Mouse (Mus musculus): ENCODE measurements at regions not wholly inside any gene's neighbourhood (a gene's known extent, or its start where the extent isn't known, plus 50 kb on each side); places are given as distances from the start of the nearest gene placed in this dataset.

DNA sequence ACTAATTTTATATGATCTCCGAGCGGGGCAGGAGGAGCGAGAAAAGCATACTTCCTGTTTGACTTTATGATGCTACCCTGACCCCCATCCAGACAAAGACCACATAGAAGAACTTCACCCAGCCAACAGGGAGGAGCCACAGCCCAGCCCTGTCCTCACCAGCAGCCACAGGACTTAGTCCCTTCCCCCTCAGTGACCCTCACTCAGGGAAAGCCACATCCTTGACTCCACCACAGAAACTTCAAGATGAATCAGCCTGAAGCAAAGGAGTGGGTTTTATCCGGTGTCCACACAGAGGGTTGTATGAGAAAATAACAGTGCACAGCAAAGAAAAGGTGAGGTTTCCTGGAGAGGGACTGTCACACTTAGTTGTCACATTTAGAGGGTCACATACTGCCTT is 141.4 kb upstream of the Jarid2 start:
- peaks cover 15% of the 10 kb centered on the region for H3K27me3 ChIP-seq (ENCODE audit: control insufficient read depth)
- TF ChIP-seq GATA1 (IDR thresholded peaks at IDR 0.05; ENCODE audit: low read length) (no peak), TAL1 (IDR thresholded peaks at IDR 0.05; ENCODE audit: low read length) (no peak)
- no peaks in the 10 kb centered on the region for H3K4me1 ChIP-seq (ENCODE audit: control insufficient read depth)
- H3K36me3 ChIP-seq (ENCODE audit: control insufficient read depth): no peaks in the 10 kb centered on the region
- no peaks in the 10 kb centered on the region for H3K9me3 ChIP-seq (ENCODE audit: control insufficient read depth, low read length)
- H3K4me3 ChIP-seq (replicated peaks): no peak overlapping the region

DNA sequence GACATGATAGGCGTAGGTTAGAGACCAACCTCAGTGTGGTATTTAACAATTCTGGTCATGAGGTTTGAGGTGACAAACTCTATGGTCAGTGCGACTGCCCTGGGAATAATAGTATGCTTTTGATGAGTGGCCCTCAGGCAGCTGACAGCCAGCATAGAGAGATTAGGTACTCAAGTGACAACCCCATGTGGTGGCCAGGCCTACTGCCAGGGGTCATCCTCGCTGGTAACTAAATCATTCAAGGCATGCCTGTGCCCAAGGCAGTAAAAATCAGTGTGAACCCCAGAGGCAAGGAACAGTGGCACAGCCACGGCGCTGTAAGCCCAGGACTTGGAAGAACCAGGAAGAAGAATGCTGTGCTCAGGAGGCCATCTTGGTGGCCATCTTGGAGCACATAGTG is 134.6 kb upstream of the Jarid2 start:
- no peaks in the 10 kb centered on the region for H3K4me1 ChIP-seq (ENCODE audit: control insufficient read depth)
- no peak overlapping the region for H3K4me3 ChIP-seq (replicated peaks)
- TF ChIP-seq GATA1 (IDR thresholded peaks at IDR 0.05; ENCODE audit: low read length) (no peak), TAL1 (IDR thresholded peaks at IDR 0.05; ENCODE audit: low read length) (no peak)

DNA sequence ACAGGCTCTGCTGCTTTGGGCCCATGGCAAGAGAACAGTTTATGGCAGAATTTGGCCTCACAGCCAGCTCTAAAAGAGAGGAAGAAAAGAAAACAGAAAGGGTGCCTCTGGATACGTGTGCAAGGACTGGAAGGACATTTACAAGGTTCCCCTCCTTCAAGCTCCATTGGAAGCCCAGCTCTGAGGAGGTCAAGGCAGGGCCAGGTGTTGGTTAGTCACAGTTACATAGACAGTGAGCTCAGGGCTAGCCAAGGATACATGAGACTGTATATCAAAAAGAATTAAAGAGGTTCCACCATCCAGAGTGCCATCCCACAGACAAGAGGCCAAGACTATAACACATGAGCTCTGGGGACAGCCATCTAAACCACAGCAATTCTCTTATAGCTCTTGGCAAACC is 131.6 kb upstream of the Jarid2 start:
- H3K27me3 ChIP-seq (ENCODE audit: control insufficient read depth): no peaks in the 10 kb centered on the region
- no peaks in the 10 kb centered on the region; the same call in 1 of the 2 replicates for H3K9me3 ChIP-seq (ENCODE audit: control insufficient read depth, low read length)
- H3K36me3 ChIP-seq (ENCODE audit: control insufficient read depth): no peaks in the 10 kb centered on the region
- TF ChIP-seq GATA1 (IDR thresholded peaks at IDR 0.05; ENCODE audit: low read length): no peak
- TF ChIP-seq TAL1 (IDR thresholded peaks at IDR 0.05; ENCODE audit: low read length): no peak
- no peak overlapping the region for H3K4me3 ChIP-seq (replicated peaks)
- H3K4me1 ChIP-seq (ENCODE audit: control insufficient read depth): no peaks in the 10 kb centered on the region

More for the DNA sequence above, 134.6 kb upstream of the Jarid2 start:
- Histone ChIP-seq H3K9me3 (ENCODE audit: control insufficient read depth, low read length) (no peaks in the 10 kb centered on the region; the same call in 1 of the 2 replicates), H3K27me3 (ENCODE audit: control insufficient read depth) (no peaks in the 10 kb centered on the region), H3K36me3 (ENCODE audit: control insufficient read depth) (no peaks in the 10 kb centered on the region)

DNA sequence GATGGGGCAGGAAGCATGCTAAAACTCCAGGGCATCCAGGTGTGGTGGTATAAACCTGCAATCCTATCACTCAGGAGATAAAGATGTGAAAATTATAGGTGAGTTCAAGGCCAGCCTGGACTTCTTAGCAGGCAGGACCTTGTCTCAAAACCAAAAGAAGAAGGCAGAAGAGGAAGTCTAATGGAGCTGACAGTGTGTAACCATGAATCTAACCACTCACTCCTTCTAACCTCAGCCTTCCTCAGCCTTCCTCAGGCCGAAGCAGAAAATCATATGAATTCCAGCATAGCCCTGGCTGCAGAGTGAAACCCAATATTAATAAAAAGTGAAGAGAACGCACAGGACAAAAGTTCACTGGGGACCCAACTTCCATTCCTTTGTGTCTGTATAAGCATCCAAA is 128.2 kb upstream of the Jarid2 start:
- Histone ChIP-seq H3K9me3 (ENCODE audit: control insufficient read depth, low read length) (no peaks in the 10 kb centered on the region), H3K27me3 (ENCODE audit: control insufficient read depth) (no peaks in the 10 kb centered on the region; the same call in 1 of the 2 replicates), H3K4me3 (replicated peaks) (no peak overlapping the region), H3K4me1 (ENCODE audit: control insufficient read depth) (no peaks in the 10 kb centered on the region), H3K36me3 (ENCODE audit: control insufficient read depth) (no peaks in the 10 kb centered on the region)
- TF ChIP-seq GATA1 (IDR thresholded peaks at IDR 0.05; ENCODE audit: low read length) (no peak), TAL1 (IDR thresholded peaks at IDR 0.05; ENCODE audit: low read length) (no peak)

DNA sequence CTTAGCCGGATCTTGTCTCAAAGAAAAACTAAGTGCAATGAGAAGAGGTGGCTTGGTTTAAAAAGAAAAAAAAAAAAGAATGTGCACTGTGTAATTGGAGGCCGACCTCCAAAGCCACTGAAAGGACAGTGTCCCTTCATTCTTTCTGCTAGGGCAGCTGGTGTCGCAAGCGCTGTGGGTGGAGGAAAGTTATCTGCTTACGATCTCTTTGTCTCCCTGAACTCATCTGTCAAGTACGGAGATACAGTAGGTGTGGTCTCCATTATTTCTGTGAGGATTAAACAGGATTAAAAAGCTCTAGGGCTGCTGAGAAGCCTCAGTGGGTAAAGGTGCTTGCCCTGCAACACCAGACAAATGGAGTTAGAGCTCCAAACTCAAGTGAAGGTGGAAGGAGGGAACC is 126.6 kb upstream of the Jarid2 start:
- Histone ChIP-seq H3K36me3 (ENCODE audit: control insufficient read depth) (no peaks in the 10 kb centered on the region), H3K27me3 (ENCODE audit: control insufficient read depth) (no peaks in the 10 kb centered on the region; the same call in 1 of the 2 replicates), H3K4me1 (ENCODE audit: control insufficient read depth) (no peaks in the 10 kb centered on the region), H3K9me3 (ENCODE audit: control insufficient read depth, low read length) (no peaks in the 10 kb centered on the region), H3K4me3 (replicated peaks) (no peak overlapping the region)
- TF ChIP-seq TAL1 (IDR thresholded peaks at IDR 0.05; ENCODE audit: low read length) (no peak), GATA1 (IDR thresholded peaks at IDR 0.05; ENCODE audit: low read length) (no peak)

DNA sequence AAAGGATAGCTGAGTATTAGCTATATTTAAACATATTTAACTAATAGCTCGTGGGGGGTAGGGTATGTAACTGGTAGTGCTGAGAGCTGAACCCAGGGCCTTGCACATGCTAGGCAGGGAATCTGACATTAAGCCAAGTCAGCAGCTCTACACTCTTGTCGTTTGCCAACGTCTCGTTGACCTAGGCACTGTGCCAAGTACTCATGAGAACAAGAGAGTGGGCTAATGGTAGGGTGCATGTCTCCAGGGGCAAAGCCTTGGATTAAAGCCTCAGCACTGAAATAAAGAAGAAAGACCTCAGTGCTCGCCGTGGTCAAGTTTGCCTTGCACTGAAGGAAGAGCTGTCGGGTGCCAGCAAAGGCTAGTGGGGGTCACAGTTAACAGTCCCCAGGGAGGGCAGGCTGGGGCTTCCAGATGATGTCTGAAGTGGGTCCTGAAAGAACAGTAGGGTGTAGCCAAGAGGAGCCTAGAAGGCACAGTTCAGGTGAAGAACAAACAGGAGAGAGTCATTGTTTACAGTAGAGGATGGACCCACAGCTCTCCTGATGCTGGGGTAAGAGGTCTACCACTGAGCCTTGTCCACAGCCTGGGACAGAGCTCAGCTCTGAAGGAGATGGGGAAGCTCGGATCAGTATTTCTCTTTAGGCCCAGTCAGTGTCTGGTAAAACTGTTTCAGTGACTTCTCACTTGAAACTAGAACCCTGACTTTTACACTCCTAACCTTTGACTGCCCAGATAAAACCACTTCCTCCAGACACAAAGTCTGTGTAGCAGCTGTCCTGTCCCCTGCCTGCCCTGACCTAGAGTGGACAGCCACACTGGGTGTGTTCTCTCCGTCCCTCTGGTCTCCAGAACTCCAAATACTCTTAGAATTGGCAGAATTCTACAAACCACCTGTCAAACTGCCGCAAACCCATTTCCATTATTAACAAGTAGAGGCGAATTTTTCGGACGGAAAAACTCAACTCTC is 121.7 kb upstream of the Jarid2 start:
- no peaks in the 10 kb centered on the region for H3K4me1 ChIP-seq (ENCODE audit: control insufficient read depth)
- no peaks in the 10 kb centered on the region; the same call in 1 of the 2 replicates for H3K27me3 ChIP-seq (ENCODE audit: control insufficient read depth)
- H3K9me3 ChIP-seq (ENCODE audit: control insufficient read depth, low read length): no peaks in the 10 kb centered on the region
- TF ChIP-seq TAL1 (IDR thresholded peaks at IDR 0.05; ENCODE audit: low read length): no peak
- no peaks in the 10 kb centered on the region for H3K36me3 ChIP-seq (ENCODE audit: control insufficient read depth)
- no peak overlapping the region for H3K4me3 ChIP-seq (replicated peaks)

DNA sequence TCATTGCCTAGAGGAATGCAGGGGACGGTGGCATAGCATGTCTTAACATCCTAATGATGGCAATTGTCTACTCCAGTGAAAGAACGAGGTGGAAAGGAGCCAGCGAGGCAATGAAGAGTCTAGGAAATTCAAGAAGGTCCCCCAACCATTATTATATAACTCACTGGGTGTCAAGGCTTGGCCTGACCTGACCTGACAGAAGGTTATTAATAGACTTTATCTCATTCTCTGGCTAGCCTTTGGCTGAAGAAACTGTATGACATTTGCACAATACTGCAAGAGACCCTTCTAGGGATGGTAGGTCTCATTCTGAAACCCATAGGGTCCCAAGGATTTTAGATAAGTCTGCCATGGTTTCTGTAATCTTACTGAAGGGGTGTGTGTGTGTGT is 121.0 kb upstream of the Jarid2 start:
- Histone ChIP-seq H3K4me1 (ENCODE audit: control insufficient read depth) (peaks cover 1% of the 10 kb centered on the region), H3K9me3 (ENCODE audit: control insufficient read depth, low read length) (no peaks in the 10 kb centered on the region), H3K36me3 (ENCODE audit: control insufficient read depth) (no peaks in the 10 kb centered on the region), H3K27me3 (ENCODE audit: control insufficient read depth) (no peaks in the 10 kb centered on the region), H3K4me3 (replicated peaks) (no peak overlapping the region)
- TF ChIP-seq GATA1 (IDR thresholded peaks at IDR 0.05; ENCODE audit: low read length): no peak
- TF ChIP-seq TAL1 (IDR thresholded peaks at IDR 0.05; ENCODE audit: low read length): no peak

DNA sequence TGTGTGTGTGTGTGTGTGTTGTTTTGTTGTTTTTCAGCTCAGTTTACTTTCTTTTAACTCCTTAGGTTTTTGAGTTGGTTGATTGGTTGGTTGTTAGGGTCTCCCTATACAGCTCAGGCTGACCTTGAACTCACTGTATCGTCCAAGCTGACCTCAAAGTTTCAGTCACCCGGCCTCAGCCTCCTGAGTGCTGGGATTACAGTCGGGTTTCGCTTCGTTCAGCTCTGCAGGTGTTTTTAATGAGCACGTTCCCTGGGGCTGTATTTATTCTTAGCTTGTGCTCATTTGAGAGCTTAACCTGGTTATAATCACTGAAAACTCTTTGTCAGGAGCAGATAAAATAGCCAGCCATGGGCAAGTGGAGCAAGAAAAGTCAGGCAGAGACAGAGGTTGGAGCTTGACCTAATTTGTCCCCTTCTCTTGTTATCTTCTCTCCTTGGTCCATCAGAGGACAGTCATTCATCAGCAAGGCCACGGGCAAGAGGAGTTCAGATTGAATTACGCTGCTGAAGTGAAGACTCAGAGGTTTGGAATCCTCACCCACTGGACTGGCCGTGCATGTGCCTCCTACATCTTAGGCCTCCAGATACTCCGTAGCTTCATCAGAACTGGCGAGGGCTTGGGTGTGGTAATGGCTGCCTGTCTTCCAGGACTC is 120.5 kb upstream of the Jarid2 start:
- TF ChIP-seq TAL1 (IDR thresholded peaks at IDR 0.05; ENCODE audit: low read length): no peak
- no peak for TF ChIP-seq GATA1 (IDR thresholded peaks at IDR 0.05; ENCODE audit: low read length)
- Histone ChIP-seq H3K4me1 (ENCODE audit: control insufficient read depth) (peaks cover 1% of the 10 kb centered on the region), H3K36me3 (ENCODE audit: control insufficient read depth) (no peaks in the 10 kb centered on the region), H3K27me3 (ENCODE audit: control insufficient read depth) (no peaks in the 10 kb centered on the region), H3K4me3 (replicated peaks) (no peak overlapping the region), H3K9me3 (ENCODE audit: control insufficient read depth, low read length) (no peaks in the 10 kb centered on the region)

DNA sequence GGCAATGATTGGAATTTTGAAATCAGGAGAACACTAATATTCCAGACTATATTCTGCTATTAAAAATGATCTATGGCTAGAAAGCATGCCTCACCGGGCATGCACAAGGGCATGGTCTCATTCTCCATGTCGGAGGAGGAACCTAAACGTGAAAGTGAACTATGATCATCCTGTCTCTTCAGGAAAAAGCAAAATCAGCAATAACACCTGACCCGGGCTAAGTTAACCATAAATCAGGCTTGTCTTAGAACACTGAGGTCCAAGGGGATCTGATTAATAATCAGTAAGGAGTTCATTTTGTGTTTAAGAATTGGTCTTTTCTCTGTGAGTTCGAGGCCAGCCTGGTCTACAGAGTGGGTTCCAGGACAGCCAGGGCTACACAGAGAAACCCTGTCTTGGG is 119.7 kb upstream of the Jarid2 start:
- H3K27me3 ChIP-seq (ENCODE audit: control insufficient read depth): no peaks in the 10 kb centered on the region
- TF ChIP-seq TAL1 (IDR thresholded peaks at IDR 0.05; ENCODE audit: low read length): no peak
- no peaks in the 10 kb centered on the region for H3K9me3 ChIP-seq (ENCODE audit: control insufficient read depth, low read length)
- peaks cover 1% of the 10 kb centered on the region for H3K4me1 ChIP-seq (ENCODE audit: control insufficient read depth)
- no peak overlapping the region for H3K4me3 ChIP-seq (replicated peaks)
- no peaks in the 10 kb centered on the region for H3K36me3 ChIP-seq (ENCODE audit: control insufficient read depth)

Data from erythroblast, embryonic 14.5 days (primary cell).